Mouse (Mus musculus): Measurements from ENCODE around the gene Pdcd1lg2.

Pdcd1lg2 gene

GRCm38 (mm10) chr19:29474803-29475202 lies 64.1 kb downstream of the Pdcd1lg2 start:
- no peak for DNase-seq

- DNase-seq: no peak
Observed at GRCm38 (mm10) chr19:29475210-29475620, 64.5 kb downstream of the Pdcd1lg2 start.

- no peak for DNase-seq
Observed at GRCm38 (mm10) chr19:29478598-29478997, 67.9 kb downstream of the Pdcd1lg2 start.

- DNase-seq: no peak
Observed at GRCm38 (mm10) chr19:29481578-29481977, 70.9 kb downstream of the Pdcd1lg2 start.

- no peak for DNase-seq
Observed at GRCm38 (mm10) chr19:29482148-29482547, 71.4 kb downstream of the Pdcd1lg2 start.

DNA sequence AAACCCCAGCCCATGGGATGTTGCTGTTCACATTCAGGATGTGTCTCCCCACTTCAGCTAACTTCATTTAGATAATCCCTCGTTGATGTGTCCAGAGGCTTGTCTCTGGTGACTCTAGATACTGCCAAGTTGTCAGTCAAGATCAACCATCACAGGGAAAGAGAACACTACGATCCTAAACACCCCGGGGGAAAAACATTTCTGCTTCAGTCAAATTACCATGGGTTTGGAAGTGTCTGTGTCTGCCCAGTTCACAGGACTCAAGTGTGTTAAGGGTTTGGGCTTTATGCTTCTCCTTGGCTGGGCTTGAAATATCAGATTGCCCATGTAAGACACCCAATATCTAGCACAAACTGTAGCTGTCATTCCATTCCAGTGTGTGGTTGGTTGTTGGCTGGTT lies 71.9 kb downstream of the Pdcd1lg2 start:
- DNase-seq: no peak

DNA sequence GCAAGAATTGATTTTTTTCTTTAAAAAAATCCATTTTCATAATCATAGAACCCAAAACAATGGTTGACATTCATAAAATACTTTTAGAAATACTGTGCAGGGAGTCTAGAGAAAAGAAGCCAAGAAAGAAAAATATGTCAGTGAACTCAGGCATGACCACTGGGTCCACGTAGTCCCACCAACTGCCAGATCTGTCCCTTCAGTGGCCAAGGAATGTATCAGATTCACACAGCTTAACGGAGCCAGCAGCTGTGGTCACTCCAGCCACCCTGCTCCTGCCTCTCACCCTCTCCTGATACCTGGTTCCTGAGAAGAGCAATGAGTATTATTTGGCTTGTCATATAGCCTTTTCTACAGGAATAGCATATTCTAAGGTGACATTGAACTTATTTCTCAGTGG lies 72.7 kb downstream of the Pdcd1lg2 start:
- no peak for DNase-seq

GRCm38 (mm10) chr19:29484537-29484936 lies 73.8 kb downstream of the Pdcd1lg2 start:
- no peak for DNase-seq

DNA sequence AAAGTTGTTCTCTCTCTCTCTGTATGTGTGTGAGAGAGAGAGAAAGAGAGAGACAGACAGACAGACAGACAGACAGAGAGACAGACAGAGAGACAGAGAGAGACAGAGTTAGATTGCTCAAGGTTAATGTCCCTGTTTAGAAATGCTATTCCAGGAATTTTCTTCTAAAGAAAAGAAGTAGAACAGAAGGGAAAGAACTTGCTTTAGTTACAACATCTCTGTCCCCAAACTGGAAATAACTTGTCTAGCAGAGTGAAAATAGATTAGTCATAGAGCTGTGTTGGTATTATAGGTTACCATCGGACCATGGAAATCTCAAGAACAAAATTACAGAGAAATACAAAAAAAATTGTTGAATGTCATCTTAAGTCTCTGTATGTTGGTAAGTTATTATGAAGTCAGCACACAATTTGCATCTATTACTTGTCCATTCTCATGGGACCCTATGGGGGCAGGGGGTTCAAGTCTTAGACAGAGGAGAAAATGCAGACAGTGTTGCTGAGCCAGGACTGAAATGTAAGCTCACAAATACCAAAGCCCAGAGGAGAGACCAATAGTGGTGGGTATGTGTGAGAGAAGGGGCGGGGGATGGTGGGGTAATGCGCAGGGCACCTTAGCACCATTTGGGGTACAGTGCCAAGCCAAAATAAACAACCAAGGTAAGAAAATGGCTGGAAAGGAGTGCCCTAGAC lies 74.7 kb downstream of the Pdcd1lg2 start:
- DNase-seq: no peak

GRCm38 (mm10) chr19:29486545-29487206 lies 76.0 kb downstream of the Pdcd1lg2 start:
- no peak for DNase-seq

- no peak for DNase-seq
Observed at GRCm38 (mm10) chr19:29487326-29488072, 76.8 kb downstream of the Pdcd1lg2 start.

DNA sequence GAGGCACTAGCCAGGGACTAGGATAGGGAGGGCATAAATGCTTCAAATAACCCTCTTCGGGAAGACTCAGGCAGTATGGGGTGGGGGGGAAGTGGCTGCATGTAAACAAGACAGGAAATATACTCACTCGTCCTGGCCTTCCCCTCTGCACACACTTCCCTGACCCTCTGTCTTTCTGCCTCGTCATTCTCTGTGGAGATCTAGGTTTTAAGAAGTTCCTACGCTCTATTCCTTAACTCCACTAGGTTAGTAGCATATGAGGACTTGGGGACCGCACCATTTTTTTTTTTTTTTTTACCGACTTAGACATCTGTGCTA lies 77.3 kb downstream of the Pdcd1lg2 start:
- DNase-seq: no peak

DNA sequence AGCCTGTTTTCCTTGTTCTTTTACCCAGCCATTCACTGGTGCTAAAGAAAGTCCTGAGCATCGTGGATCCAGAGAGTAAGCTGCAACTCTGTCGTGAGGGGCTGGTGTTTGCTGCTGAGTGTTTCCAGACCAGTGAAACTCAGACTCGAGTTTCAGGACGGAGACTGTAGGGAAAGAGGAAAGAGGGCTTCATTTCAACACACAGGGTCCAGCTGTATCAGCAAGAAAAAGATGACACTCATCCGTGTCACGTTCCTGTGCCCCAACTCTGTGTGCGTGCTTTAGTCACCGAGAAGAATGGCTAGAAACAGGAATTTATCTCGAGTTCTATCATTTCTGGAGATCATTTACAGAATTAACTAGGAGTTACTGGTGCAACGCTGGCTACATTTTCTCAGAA lies 77.7 kb downstream of the Pdcd1lg2 start:
- DNase-seq: no peak

GRCm38 (mm10) chr19:29489785-29490284 lies 79.1 kb downstream of the Pdcd1lg2 start:
- DNase-seq: no peak

DNA sequence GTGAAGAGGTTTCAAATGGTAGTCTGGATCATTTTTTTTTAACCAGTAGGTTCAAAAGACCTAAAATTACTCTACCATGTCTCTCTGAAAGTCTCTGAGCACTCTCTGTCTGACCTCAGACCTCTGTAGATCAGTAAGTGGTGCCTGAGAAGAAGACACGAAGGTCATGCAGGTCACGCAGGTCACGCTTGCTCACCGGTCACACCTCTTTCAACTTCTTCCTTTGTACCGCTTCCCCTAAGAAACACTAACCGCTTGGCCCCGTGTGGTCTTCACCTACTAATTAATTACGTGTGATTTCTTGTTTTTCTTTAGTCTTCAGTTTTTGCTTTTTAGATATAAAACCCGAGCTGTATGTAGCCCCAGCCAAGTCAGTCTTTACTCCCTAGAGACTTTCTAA lies 80.7 kb downstream of the Pdcd1lg2 start:
- DNase-seq: no peak

DNA sequence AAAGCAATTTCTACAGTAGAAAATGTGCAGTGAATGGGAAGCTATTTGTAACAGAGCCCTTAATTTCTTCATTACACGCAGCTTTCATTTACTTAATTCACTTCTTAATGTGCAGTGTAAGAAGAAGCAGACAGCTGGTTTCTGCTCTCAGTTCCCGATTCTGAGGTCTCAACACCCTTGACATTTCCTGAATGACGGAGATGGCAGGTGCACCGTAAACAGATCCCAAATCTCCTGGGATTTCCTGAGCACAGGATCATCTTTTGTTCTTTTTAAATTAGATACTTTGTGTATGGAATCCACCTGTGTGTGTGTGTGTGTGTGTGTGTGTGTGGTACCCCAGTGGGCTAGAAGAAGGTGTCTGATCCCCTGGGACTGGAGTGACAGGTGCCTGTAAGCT lies 83.7 kb downstream of the Pdcd1lg2 start:
- DNase-seq: no peak

DNA sequence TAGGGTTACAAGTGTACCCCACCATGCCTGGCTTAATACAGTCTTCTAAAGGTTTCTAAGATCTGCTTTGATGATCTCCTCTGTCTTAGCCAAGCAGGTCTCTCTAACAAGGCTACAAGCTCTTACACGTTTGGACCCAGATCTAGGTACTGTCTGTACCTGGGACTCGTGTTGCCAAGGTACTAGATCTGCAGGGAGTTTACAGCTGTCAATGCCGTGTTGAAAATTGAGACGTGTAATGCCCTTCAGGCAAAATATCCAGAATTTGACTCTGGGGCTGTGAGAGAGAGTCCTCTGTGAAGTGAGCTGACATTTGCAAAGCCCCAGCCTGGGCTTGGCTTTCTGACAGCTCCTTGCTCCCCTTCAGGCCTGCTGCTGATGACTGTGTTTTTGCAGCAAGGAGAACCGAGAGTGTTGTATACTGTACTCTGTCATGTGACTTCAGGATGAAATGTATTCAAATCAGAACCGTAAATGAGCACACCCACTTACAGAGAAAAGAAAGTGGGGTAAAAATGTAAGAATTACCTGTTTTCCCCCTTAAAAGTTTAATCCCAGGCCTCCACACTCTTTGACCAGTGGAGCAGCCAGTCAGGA lies 85.4 kb downstream of the Pdcd1lg2 start:
- DNase-seq: no peak

GRCm38 (mm10) chr19:29496786-29497557 lies 86.3 kb downstream of the Pdcd1lg2 start:
- DNase-seq: no peak

- no peak for DNase-seq
Observed at GRCm38 (mm10) chr19:29497874-29498273, 87.2 kb downstream of the Pdcd1lg2 start.

- DNase-seq: no peak
Observed at GRCm38 (mm10) chr19:29498842-29499456, 88.2 kb downstream of the Pdcd1lg2 start.

DNA sequence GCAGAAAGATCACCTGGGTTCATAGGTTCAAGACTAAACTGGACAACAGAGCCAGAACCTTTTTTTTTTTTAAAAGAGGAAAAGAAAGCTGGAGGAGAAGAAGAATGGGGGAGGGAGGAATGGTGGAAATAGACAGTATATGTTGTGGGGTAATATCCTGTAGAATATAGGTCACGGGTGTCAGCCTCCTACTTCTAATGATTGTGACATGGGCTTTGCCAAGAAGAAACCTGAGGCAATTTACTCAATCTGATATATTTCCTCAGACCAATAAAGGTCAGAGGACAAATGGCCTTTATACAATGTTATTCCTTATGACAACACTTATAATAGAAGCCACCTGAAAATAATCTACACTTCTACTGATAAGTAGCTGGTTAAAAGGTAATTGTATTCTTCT lies 89.6 kb downstream of the Pdcd1lg2 start:
- no peak for DNase-seq

DNA sequence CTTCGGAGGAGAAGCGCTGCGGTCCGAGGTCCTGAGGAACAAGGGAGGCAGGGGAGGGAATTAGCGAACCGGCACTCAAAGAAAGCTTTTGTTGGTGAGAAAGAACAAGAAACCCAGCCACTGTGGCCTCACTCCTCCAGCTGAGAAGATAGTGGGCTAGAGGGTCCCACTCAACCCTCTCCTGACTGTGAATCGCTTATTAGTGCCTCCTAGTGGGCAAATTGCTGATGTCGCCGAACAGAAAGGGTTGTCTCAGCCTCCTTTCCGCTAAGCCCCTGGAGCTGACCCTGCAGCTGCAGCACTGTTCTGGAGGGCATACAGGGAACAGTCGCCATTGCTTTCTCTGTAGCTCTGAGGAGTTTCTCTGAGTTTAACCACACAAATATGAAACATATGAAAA lies 90.4 kb downstream of the Pdcd1lg2 start:
- DNase-seq: peak; percentile 14

Measured in cerebellum, adult 18-20 months (tissue).